Mouse (Mus musculus): ENCODE results near the gene Arhgap18.

DNA sequence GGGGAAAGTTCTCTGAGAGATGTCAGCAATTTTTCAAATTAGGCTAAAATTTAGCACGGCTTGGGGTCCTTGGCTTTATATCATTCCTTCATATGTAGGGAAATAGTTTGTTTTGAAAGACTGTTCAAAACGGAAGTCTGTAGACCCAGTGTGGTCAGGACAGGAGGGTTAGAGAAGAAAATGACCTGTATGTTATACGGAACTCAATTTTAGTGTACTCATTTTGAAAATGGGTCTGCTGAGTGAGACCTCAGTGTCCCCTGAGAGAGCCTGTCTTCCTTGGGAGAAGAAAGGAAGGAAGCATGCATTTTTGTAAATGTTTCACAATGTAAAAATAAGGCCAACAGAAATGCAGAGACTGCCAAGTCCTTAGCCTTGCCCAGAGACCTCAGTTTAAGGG lies 38.6 kb downstream of the Arhgap18 start:
- TF ChIP-seq CTCF (IDR thresholded peaks at IDR 0.05; ENCODE audit: low read depth) (no peak), EP300 (IDR thresholded peaks at IDR 0.05; ENCODE audit: low read depth) (no peak)
